Mouse (Mus musculus): Measurements from ENCODE around the gene Tmub1. TPM values are rescaled to one million over a fixed set of nuclear protein-coding genes. Genes with fewer than 3 reads are reported as not detected.

Gene Tmub1
- polyA plus RNA-seq, 1 experiment from 2014 or later, result 23.8 TPM

DNA sequence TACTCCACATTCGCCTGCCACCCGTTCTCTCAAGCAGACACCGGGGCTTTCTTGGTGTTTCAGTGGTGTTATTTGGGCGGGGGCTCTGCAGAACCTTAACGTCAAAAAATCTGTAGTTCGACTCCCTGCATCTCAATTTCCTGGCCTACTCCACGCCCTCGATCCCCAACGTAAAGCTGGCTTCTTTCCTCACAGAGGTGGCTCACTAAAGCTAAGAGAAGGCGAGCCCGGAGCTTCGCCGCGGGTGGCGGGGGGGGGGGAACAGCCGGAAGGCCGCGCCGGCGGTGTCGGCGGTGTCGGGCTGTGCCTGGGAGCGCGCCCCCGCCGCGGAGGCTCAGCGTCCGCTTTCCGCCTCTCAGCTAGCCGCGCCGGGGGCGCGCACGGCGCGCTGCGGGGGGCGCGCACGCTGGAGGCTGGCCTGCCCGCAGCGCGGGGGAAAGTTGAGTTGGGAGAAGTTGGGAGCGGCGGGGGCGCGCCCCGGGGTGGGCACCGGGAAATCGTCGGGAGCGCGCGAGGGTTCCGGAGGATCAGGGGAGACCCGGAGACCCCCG, 22.7 kb downstream of the Tmub1 start:
- 1% methylated on average over 48 of the region's 60 CpGs for WGBS

DNA sequence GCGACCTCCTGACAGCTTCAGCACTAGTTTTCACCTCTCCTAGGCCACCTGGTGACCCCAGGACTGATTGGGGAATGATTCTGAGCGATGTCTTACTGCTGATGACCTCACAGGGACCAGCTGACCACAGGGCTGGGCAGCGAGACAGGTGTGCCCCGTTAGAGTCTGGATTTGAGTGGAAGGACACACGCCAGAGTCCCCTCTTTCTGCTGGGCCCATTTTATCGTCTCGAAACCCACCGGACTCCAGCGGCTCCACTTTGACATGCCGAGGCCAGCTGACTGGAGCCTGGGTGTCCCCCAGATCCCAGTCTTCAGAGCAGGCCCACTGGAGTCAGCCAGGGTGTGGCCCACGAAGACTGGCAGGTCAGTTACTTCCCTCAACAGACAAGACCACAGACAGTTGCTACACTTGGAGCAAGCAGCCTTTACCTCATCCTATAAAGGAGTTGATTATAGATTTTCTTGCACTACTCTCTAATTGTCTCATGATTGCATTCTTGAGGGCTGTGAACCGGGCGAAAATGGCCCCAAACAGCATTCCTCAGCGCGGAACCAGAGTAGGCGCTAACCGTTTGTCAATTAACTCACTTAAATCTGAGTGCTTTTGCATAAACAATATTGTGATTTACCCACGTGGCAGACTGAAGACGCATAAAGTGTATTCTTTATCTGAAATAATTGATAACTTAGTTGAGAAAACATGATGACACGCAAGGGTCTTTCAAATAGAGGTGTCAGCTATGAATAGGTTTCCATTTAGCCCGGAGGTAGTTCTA, 23.5 kb downstream of the Tmub1 start:
- WGBS, result 13% methylated on average over 21 of the region's 21 CpGs
- no peaks in the 10 kb centered on the region for H3K27me3 ChIP-seq (ENCODE audit: control insufficient read depth, insufficient read depth, low read length)
- peak overlapping the region; percentile 86 for H3K4me2 ChIP-seq (replicated peaks; ENCODE audit: low read depth, low read length)
- H3K36me3 ChIP-seq (ENCODE audit: control insufficient read depth, insufficient read depth, low read length), result peaks cover 21% of the 10 kb centered on the region
- ATAC-seq (ENCODE audit: low FRiP score, low TSS enrichment), result peak; percentile 6
- H3K9ac ChIP-seq (ENCODE audit: low read depth, low read length), result peak overlapping the region; percentile 66
- H3K9me3 ChIP-seq (ENCODE audit: control insufficient read depth, low read length), result no peaks in the 10 kb centered on the region
- H3K4me3 ChIP-seq (ENCODE audit: low read length), result peak overlapping the region; percentile 63
- peak overlapping the region; percentile 87 for H3K27ac ChIP-seq (ENCODE audit: low read depth, low read length)
- peaks cover 31% of the 10 kb centered on the region for H3K4me1 ChIP-seq (ENCODE audit: control insufficient read depth, insufficient read depth, low read length)

More for the DNA sequence above, 22.7 kb downstream of the Tmub1 start:
- H3K4me2 ChIP-seq (replicated peaks; ENCODE audit: low read depth, low read length), result peak overlapping the region; percentile 86
- no peaks in the 10 kb centered on the region for H3K9me3 ChIP-seq (ENCODE audit: control insufficient read depth, low read length)
- ATAC-seq (ENCODE audit: low FRiP score, low TSS enrichment), result peak; percentile 28
- peaks cover 20% of the 10 kb centered on the region for H3K36me3 ChIP-seq (ENCODE audit: control insufficient read depth, insufficient read depth, low read length)
- peak overlapping the region; percentile 63 for H3K4me3 ChIP-seq (ENCODE audit: low read length)
- H3K27ac ChIP-seq (ENCODE audit: low read depth, low read length), result peak overlapping the region; percentile 87; the same call in 1 of the 2 replicates
- H3K27me3 ChIP-seq (ENCODE audit: control insufficient read depth, insufficient read depth, low read length), result no peaks in the 10 kb centered on the region
- H3K9ac ChIP-seq (ENCODE audit: low read depth, low read length), result peak overlapping the region; percentile 66
- H3K4me1 ChIP-seq (ENCODE audit: control insufficient read depth, insufficient read depth, low read length), result peaks cover 31% of the 10 kb centered on the region

DNA sequence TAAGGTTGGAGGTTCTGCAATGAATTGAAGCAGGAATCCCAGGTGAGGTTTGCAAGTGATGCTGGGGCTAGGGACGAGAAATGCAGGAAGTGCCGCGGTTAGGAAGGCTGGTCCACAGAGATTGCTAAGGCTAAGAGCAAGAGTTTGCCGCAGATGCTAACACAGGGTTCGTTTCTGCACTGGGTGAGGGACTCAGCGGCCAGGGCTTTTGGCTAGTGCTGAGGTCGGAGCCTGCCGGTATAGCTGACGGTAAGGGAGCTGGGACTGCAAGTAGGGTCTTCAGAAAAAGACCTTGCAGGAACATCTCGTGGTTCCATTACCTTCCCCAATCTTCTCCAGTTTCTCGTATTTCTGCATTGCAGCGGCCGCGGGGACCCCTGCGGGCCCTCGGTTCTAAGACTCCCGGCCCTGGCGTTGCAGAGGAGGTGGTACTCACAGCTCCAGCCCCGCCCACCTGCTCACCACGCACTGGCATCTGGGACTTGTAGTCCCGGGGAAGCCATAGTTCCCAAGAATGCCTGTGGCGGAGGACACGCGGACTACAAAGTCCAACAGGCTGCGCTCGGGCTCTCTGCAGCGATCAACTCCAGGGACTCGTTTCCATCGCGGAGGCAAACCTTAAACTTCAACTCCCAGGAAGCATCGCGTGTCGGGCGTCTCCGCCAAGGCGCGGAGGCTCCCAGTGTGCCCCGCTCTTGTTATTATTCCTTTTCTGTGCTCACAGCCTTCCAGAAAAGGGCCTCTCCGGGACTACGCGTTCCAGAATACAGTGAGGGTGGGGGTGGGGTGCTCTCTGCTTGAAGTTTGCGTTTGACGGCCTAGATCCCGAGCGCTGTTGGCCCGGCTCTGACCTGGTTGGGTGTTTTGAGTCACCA, 24.3 kb downstream of the Tmub1 start, which contains the start of the genes Cdk5 and Slc4a2:
TSS of gene Cdk5 (minus strand) at position 402 of the 875 bp plus-strand sequence.
TSS of gene Slc4a2 (plus strand) at position 709 of the 875 bp plus-strand sequence.
- peak within 1 kb of the TSS; percentile 87 for H3K27ac ChIP-seq (ENCODE audit: low read depth, low read length)
- H3K36me3 ChIP-seq (ENCODE audit: control insufficient read depth, insufficient read depth, low read length), result peaks cover 24% of the 10 kb centered on the region
- peaks cover 30% of the 10 kb centered on the region for H3K4me1 ChIP-seq (ENCODE audit: control insufficient read depth, insufficient read depth, low read length)
- no peaks in the 10 kb centered on the region for H3K27me3 ChIP-seq (ENCODE audit: control insufficient read depth, insufficient read depth, low read length)
- H3K9me3 ChIP-seq (ENCODE audit: control insufficient read depth, low read length), result no peaks in the 10 kb centered on the region
- H3K4me3 ChIP-seq (ENCODE audit: low read length), result peak within 1 kb of the TSS; percentile 63
- ATAC-seq (ENCODE audit: low FRiP score, low TSS enrichment), result peak; percentile 91
- under 1% methylated on average over 46 of the region's 46 CpGs for WGBS
- H3K9ac ChIP-seq (ENCODE audit: low read depth, low read length), result peak within 1 kb of the TSS; percentile 75
- peak within 1 kb of the TSS; percentile 86 for H3K4me2 ChIP-seq (replicated peaks; ENCODE audit: low read depth, low read length)

DNA sequence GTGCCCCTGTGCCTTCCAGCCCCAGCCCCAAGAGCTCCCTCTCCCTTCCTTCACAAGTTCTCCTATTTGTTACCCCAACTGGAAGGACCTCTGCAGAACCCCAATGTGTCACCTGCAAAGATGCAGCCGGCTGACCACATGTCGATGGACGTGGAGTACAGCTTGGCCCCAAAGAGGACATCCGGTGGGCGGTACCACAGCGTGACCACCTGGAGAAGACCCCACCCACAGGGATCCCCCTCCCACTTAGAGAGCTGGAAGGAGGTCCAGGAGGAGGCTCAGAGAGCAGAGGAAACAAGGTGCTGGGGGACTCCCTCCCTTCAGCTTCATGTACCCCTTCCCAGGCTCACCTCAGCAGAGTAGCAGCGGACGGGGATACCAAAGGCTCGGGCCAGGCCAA, 27.3 kb downstream of the Tmub1 start:
- Histone ChIP-seq H3K27me3 (ENCODE audit: control insufficient read depth, insufficient read depth, low read length) (no peaks in the 10 kb centered on the region), H3K4me1 (ENCODE audit: control insufficient read depth, insufficient read depth, low read length) (peaks cover 10% of the 10 kb centered on the region), H3K9ac (ENCODE audit: low read depth, low read length) (no peak overlapping the region), H3K4me3 (ENCODE audit: low read length) (no peak overlapping the region), H3K9me3 (ENCODE audit: control insufficient read depth, low read length) (no peaks in the 10 kb centered on the region), H3K27ac (ENCODE audit: low read depth, low read length) (no peak overlapping the region), H3K4me2 (replicated peaks; ENCODE audit: low read depth, low read length) (no peak overlapping the region), H3K36me3 (ENCODE audit: control insufficient read depth, insufficient read depth, low read length) (peaks cover 24% of the 10 kb centered on the region)
- ATAC-seq (ENCODE audit: low FRiP score, low TSS enrichment), result no peak
- 85% methylated on average over 9 of the region's 9 CpGs for WGBS

DNA sequence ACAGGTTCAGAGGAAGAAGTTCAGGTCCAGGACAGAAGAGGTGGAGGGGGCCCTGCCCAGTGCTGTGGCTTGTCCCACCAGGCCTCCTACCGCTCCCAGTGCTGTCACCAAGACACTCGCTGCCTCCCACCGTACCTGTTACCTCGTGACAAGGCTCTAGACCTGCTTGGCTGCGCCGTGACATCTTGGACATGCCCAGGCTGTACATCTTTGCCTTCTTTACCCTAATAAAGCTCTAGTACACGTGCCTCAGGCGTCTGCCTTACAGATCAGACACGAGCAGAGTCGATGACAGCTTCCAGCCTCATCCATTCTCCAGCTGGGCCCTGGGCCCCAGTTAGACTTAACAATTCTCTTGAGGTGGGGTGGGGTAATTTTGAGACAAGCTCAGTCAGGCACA, 30.1 kb downstream of the Tmub1 start:
- Histone ChIP-seq H3K27ac (ENCODE audit: low read depth, low read length) (no peak overlapping the region), H3K36me3 (ENCODE audit: control insufficient read depth, insufficient read depth, low read length) (peaks cover 24% of the 10 kb centered on the region), H3K27me3 (ENCODE audit: control insufficient read depth, insufficient read depth, low read length) (no peaks in the 10 kb centered on the region), H3K9me3 (ENCODE audit: control insufficient read depth, low read length) (no peaks in the 10 kb centered on the region), H3K4me1 (ENCODE audit: control insufficient read depth, insufficient read depth, low read length) (peaks cover 21% of the 10 kb centered on the region), H3K9ac (ENCODE audit: low read depth, low read length) (no peak overlapping the region), H3K4me2 (replicated peaks; ENCODE audit: low read depth, low read length) (no peak overlapping the region), H3K4me3 (ENCODE audit: low read length) (no peak overlapping the region)
- WGBS, result 86% methylated on average over 10 of the region's 10 CpGs
- no peak for ATAC-seq (ENCODE audit: low FRiP score, low TSS enrichment)

DNA sequence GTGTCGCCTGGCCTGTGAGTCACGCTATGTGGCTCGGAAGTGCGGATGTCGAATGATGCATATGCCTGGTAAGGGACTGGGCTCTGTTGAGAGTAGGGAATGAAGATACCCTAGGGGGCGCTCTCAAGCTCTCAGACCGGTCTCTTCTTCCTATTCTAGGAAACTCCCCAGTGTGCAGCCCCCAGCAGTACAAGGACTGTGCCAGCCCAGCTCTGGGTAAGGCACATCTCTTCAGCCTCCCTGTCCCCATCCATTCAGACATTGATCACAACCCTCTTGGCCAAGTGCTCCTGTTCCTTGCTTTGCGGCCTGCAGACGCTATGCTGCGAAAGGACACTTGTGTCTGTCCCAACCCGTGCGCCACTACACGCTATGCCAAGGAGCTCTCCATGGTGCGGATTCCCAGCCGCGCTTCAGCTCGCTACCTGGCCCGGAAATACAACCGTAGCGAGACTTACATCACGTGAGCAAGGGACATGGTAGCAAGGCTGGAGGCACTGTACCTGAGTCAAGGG, 31.4 kb downstream of the Tmub1 start:
- H3K9me3 ChIP-seq (ENCODE audit: control insufficient read depth, low read length), result no peaks in the 10 kb centered on the region
- H3K27me3 ChIP-seq (ENCODE audit: control insufficient read depth, insufficient read depth, low read length), result no peaks in the 10 kb centered on the region
- H3K4me2 ChIP-seq (replicated peaks; ENCODE audit: low read depth, low read length), result no peak overlapping the region; the same call in 1 of the 2 replicates
- H3K9ac ChIP-seq (ENCODE audit: low read depth, low read length), result no peak overlapping the region
- H3K36me3 ChIP-seq (ENCODE audit: control insufficient read depth, insufficient read depth, low read length), result peaks cover 24% of the 10 kb centered on the region
- no peak overlapping the region for H3K4me3 ChIP-seq (ENCODE audit: low read length)
- 3% methylated on average over 21 of the region's 21 CpGs for WGBS
- peaks cover 19% of the 10 kb centered on the region for H3K4me1 ChIP-seq (ENCODE audit: control insufficient read depth, insufficient read depth, low read length)
- ATAC-seq (ENCODE audit: low FRiP score, low TSS enrichment), result peak; percentile 42
- no peak overlapping the region for H3K27ac ChIP-seq (ENCODE audit: low read depth, low read length)

DNA sequence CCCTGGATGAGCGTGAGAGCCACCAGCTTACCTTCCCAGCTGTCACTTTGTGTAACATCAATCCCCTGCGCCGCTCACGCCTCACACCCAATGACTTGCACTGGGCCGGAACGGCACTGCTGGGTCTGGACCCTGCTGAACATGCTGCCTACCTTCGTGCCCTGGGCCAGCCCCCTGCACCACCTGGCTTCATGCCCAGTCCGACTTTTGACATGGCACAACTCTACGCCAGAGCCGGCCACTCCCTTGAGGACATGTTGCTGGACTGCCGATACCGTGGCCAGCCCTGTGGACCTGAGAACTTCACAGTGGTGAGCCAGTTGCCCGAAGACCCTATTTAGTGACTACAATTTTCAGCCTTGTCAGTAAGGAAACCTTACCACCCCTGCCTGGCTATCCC, 33.7 kb downstream of the Tmub1 start:
- no peak overlapping the region for H3K4me3 ChIP-seq (ENCODE audit: low read length)
- WGBS, result 75% methylated on average over 13 of the region's 13 CpGs
- H3K9me3 ChIP-seq (ENCODE audit: control insufficient read depth, low read length), result no peaks in the 10 kb centered on the region
- no peak overlapping the region for H3K9ac ChIP-seq (ENCODE audit: low read depth, low read length)
- no peaks in the 10 kb centered on the region for H3K27me3 ChIP-seq (ENCODE audit: control insufficient read depth, insufficient read depth, low read length)
- peaks cover 6% of the 10 kb centered on the region; the same call in 1 of the 2 replicates for H3K36me3 ChIP-seq (ENCODE audit: control insufficient read depth, insufficient read depth, low read length)
- ATAC-seq (ENCODE audit: low FRiP score, low TSS enrichment), result no peak; the same call in 1 of the 2 replicates
- peak overlapping the region; percentile 10; the same call in 1 of the 2 replicates for H3K4me2 ChIP-seq (replicated peaks; ENCODE audit: low read depth, low read length)
- H3K4me1 ChIP-seq (ENCODE audit: control insufficient read depth, insufficient read depth, low read length), result peaks cover 19% of the 10 kb centered on the region
- no peak overlapping the region for H3K27ac ChIP-seq (ENCODE audit: low read depth, low read length)

DNA sequence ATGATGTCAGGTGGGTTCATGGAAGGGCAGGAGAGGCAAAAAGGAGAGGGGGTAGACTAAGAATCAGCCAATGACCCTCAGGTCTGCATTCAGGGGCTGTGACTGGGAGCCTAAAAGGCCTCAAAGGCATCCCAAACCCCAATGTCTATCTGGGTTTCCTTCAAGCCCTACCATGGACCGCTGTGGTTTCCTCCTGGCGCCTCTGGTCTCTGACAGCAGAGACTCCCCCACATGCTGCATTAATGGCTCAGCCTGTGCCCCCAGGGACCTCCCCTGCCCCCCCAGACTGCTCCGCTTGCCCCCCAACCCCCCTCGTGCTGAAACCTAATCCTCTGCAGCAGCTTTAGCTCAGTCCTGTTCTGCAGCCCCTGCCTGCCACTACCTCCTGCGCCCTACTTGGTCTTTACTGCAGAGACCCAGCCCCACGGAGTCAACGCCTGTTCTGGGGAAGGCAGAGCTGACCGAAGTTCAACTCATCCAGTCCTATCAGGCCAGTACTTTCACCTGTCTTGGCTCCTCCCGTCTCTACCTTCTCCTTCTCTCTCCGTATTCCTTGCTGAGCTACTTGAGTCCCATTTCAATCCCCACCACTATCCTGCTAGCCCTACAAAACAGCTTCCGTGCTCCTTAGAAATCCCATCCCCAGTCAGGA, 34.5 kb downstream of the Tmub1 start, which contains the start of gene Asic3:
TSS of gene Asic3 (plus strand) at position 351 of the 652 bp plus-strand sequence.
- WGBS, result 23% methylated on average over 11 of the region's 11 CpGs
- Histone ChIP-seq H3K4me2 (replicated peaks; ENCODE audit: low read depth, low read length) (peak within 1 kb of the TSS; percentile 10; the same call in 1 of the 2 replicates), H3K4me1 (ENCODE audit: control insufficient read depth, insufficient read depth, low read length) (peaks cover 19% of the 10 kb centered on the region), H3K4me3 (ENCODE audit: low read length) (no peak within 1 kb of the TSS), H3K9me3 (ENCODE audit: control insufficient read depth, low read length) (no peaks in the 10 kb centered on the region), H3K9ac (ENCODE audit: low read depth, low read length) (no peak within 1 kb of the TSS), H3K27ac (ENCODE audit: low read depth, low read length) (0 out of 2 replicates have a peak within 1 kb of the TSS, but pooled peaks have one; percentile 9), H3K36me3 (ENCODE audit: control insufficient read depth, insufficient read depth, low read length) (peaks cover 7% of the 10 kb centered on the region), H3K27me3 (ENCODE audit: control insufficient read depth, insufficient read depth, low read length) (no peaks in the 10 kb centered on the region)
- ATAC-seq (ENCODE audit: low FRiP score, low TSS enrichment), result no peak
